In the genomic region with DNA sequence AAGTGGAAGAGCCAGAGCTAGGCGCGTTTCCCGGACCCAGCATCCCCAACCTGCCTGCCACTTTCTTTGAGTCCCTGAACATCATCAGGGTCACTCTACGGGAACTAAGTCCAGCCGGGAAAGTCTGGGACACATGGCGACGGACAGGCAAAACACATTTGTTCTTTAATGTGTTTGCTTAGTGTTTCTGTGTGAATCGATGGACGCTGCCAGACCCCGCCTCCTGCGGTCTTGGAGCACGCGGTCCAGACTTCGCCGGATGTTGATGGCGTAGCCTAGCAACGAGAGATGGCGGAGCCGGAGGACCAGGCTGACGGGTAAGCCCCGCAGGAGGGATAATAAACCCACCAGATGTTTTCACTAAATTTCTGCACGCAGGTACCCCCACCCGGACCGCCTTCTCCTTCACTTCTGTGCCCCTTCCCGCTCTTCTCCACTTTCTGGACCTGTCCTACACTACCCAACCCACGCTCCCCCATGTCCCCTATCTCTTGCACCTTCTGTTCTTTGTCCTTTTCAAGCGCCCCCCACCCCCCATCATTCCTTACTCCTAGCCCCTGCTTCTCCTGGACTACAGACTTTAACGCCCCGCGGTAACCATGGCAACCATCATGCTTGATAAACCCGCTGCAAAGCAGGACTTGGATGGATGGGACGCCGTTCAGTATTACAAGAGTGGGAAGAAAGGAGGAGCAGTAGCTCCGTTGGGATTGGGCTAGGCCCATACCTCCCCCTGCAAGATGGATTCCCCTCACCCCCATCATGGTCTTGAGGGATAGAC, we compare ENCODE assay signal across 8 mouse cellular contexts. TPM values are rescaled to one million over a fixed set of nuclear protein-coding genes. Genes with fewer than 3 reads are reported as not detected.
DNase-seq lines count a peak whose midpoint lies in the region; ATAC-seq and TF ChIP-seq lines count a peak whose summit lies in the region.

No protein-coding gene starts in this region.

- TF ChIP-seq CTCF in small intestine, adult 2 months (IDR thresholded peaks at IDR 0.05; ENCODE audit: extremely low read depth, insufficient read length, insufficient replicate concordance, low read depth, low read length) = no peak

- peak overlapping the region; percentile 80 for H3K9ac ChIP-seq in intestine, embryonic 16.5 days (ENCODE audit: low read depth, low read length)
- peak overlapping the region; percentile 48 for H3K9ac ChIP-seq in limb, embryonic 12.5 days (replicated peaks)
- peak overlapping the region; percentile 93 for H3K9ac ChIP-seq in midbrain, embryonic 11.5 days (ENCODE audit: low read length)

- 2% methylated on average over 34 of the region's 34 CpGs for WGBS in intestine, embryonic 16.5 days
- WGBS in limb, embryonic 12.5 days = under 1% methylated on average over 34 of the region's 34 CpGs
- 2% methylated on average over 34 of the region's 34 CpGs for WGBS in midbrain, embryonic 11.5 days
- 2% methylated on average over 34 of the region's 34 CpGs for WGBS in small intestine, adult 2 months

- H3K4me3 ChIP-seq in intestine, embryonic 16.5 days (ENCODE audit: low read length) = peak overlapping the region; percentile 74
- peak overlapping the region; percentile 76 for H3K4me3 ChIP-seq in limb, embryonic 12.5 days (replicated peaks)
- peak overlapping the region; percentile 77 for H3K4me3 ChIP-seq in midbrain, embryonic 11.5 days (ENCODE audit: low read depth, low read length)
- H3K4me3 ChIP-seq in small intestine, adult 2 months (ENCODE audit: low read depth, low read length) = peak overlapping the region; percentile 64

- peaks cover 10% of the 10 kb centered on the region for H3K27me3 ChIP-seq in intestine, embryonic 16.5 days (replicated peaks; ENCODE audit: control insufficient read depth, insufficient read depth, low read length)
- H3K27me3 ChIP-seq in limb, embryonic 12.5 days = no peaks in the 10 kb centered on the region
- no peaks in the 10 kb centered on the region for H3K27me3 ChIP-seq in midbrain, embryonic 11.5 days (ENCODE audit: control insufficient read depth, insufficient read depth, low read length)
- peaks cover 9% of the 10 kb centered on the region; the same call in 1 of the 2 replicates for H3K27me3 ChIP-seq in small intestine, adult 2 months (ENCODE audit: control insufficient read depth, insufficient read depth, low read length)

- peak; percentile 74 for ATAC-seq in intestine, embryonic 16.5 days
- ATAC-seq in limb, embryonic 12.5 days (ENCODE audit: insufficient number of reproducible peaks, insufficient read depth, low FRiP score, low TSS enrichment, low read depth) = peak; percentile 90
- ATAC-seq in midbrain, embryonic 11.5 days (ENCODE audit: low FRiP score) = peak; percentile 92

- H3K36me3 ChIP-seq in intestine, embryonic 16.5 days (ENCODE audit: control insufficient read depth, insufficient read depth, low read length) = no peaks in the 10 kb centered on the region
- H3K36me3 ChIP-seq in limb, embryonic 12.5 days = 0 out of 2 replicates have a peak, but pooled peaks cover 5% of the 10 kb centered on the region
- H3K36me3 ChIP-seq in midbrain, embryonic 11.5 days (ENCODE audit: control insufficient read depth, insufficient read depth, low read length) = peaks cover 4% of the 10 kb centered on the region; the same call in 1 of the 2 replicates
- H3K36me3 ChIP-seq in small intestine, adult 2 months (ENCODE audit: control insufficient read depth, insufficient read depth, low read length) = no peaks in the 10 kb centered on the region

- no peaks in the 10 kb centered on the region for H3K9me3 ChIP-seq in intestine, embryonic 16.5 days (ENCODE audit: control insufficient read depth, low read length)
- H3K9me3 ChIP-seq in limb, embryonic 12.5 days = no peaks in the 10 kb centered on the region
- H3K9me3 ChIP-seq in midbrain, embryonic 11.5 days (ENCODE audit: control insufficient read depth, low read length) = no peaks in the 10 kb centered on the region

- no peak for TF ChIP-seq POLR2A in small intestine, adult 2 months (IDR thresholded peaks at IDR 0.05; ENCODE audit: low read depth, low read length)

- peaks cover 34% of the 10 kb centered on the region for H3K4me1 ChIP-seq in intestine, embryonic 16.5 days (ENCODE audit: control insufficient read depth, insufficient read depth, low read length)
- H3K4me1 ChIP-seq in limb, embryonic 12.5 days (replicated peaks) = peaks cover 32% of the 10 kb centered on the region
- H3K4me1 ChIP-seq in midbrain, embryonic 11.5 days (ENCODE audit: control insufficient read depth, insufficient read depth, low read length) = peaks cover 27% of the 10 kb centered on the region
- peaks cover 8% of the 10 kb centered on the region for H3K4me1 ChIP-seq in small intestine, adult 2 months (ENCODE audit: control insufficient read depth, insufficient read depth, insufficient read length, low read length)

- peak overlapping the region; percentile 99 for H3K4me2 ChIP-seq in intestine, embryonic 16.5 days (ENCODE audit: low read depth, low read length)
- H3K4me2 ChIP-seq in limb, embryonic 12.5 days = peak overlapping the region; percentile 98
- peak overlapping the region; percentile 99 for H3K4me2 ChIP-seq in midbrain, embryonic 11.5 days

- peak overlapping the region; percentile 41 for H3K27ac ChIP-seq in intestine, embryonic 16.5 days (ENCODE audit: low read length)
- H3K27ac ChIP-seq in limb, embryonic 12.5 days = peak overlapping the region; percentile 88
- peak overlapping the region; percentile 84 for H3K27ac ChIP-seq in midbrain, embryonic 11.5 days (ENCODE audit: low read depth, low read length)
- H3K27ac ChIP-seq in small intestine, adult 2 months (ENCODE audit: insufficient read depth, low read depth, low read length) = no peak overlapping the region

- DNase-seq in cerebellum, adult 18-20 months = peak; percentile 51 to 54
- no peak for DNase-seq in cerebellum, adult 8-10 months
- DNase-seq in embryo, embryonic 11.5 days (ENCODE audit: low read depth, low spot score) = peak; percentile 83
- peak; percentile 85 for DNase-seq in heart, adult 18-20 months
- DNase-seq in midbrain, embryonic 11.5 days (ENCODE audit: low spot score, missing footprints) = peak; percentile 98

RNA-seq across cellular contexts. Expression of a gene that starts 0.7 kb away (rescaled TPM):
- total RNA-seq in heart, adult 18-20 months (2021) = under 1 TPM; 0.17 to 0.21 TPM
- 1.4 and 2.8 TPM in 2 replicates for polyA plus RNA-seq in intestine, embryonic 16.5 days (2015; fragmentation: Nextera tagmentation; extraction: Ambion mirVana)
- polyA plus RNA-seq in limb, embryonic 12.5 days (2016; fragmentation: Nextera tagmentation; extraction: Ambion mirVana) = 8.7 and 8.8 TPM in 2 replicates
- polyA plus RNA-seq in midbrain, embryonic 11.5 days (2014; fragmentation: Nextera tagmentation; extraction: Ambion mirVana) = 18.6 and 18.9 TPM in 2 replicates
- 0.18 and 0.20 TPM in 2 replicates for polyA plus RNA-seq in small intestine, adult 2 months (2012; rRNA removed)

RNA-seq across cellular contexts. Expression of a gene that starts 0.7 kb away (rescaled TPM):
- 10 to 100 TPM; 54.9 to 56.9 TPM for total RNA-seq in heart, adult 18-20 months (2021)
- polyA plus RNA-seq in intestine, embryonic 16.5 days (2015; fragmentation: Nextera tagmentation; extraction: Ambion mirVana) = 11.0 and 12.7 TPM in 2 replicates
- polyA plus RNA-seq in limb, embryonic 12.5 days (2016; fragmentation: Nextera tagmentation; extraction: Ambion mirVana) = 17.4 and 22.2 TPM in 2 replicates
- 13.3 and 15.2 TPM in 2 replicates for polyA plus RNA-seq in midbrain, embryonic 11.5 days (2014; fragmentation: Nextera tagmentation; extraction: Ambion mirVana)
- 4.3 and 5.0 TPM in 2 replicates for polyA plus RNA-seq in small intestine, adult 2 months (2012; rRNA removed)

RNA-seq across cellular contexts. Expression of a gene that starts 38.7 kb away (rescaled TPM):
- 100 to 1,000 TPM in 1 of 2 experiments, 10 to 100 TPM in 1; 91.3 to 110 TPM for total RNA-seq in heart, adult 18-20 months (2021)
- polyA plus RNA-seq in intestine, embryonic 16.5 days (2015; fragmentation: Nextera tagmentation; extraction: Ambion mirVana) = 90.5 and 99.0 TPM in 2 replicates
- polyA plus RNA-seq in limb, embryonic 12.5 days (2016; fragmentation: Nextera tagmentation; extraction: Ambion mirVana) = 39.4 and 43.4 TPM in 2 replicates
- polyA plus RNA-seq in midbrain, embryonic 11.5 days (2014; fragmentation: Nextera tagmentation; extraction: Ambion mirVana) = 15.5 and 19.0 TPM in 2 replicates
- polyA plus RNA-seq in small intestine, adult 2 months (2012; rRNA removed) = 35.8 TPM in 2 replicates
